Mouse (Mus musculus): ENCODE results near the gene Otud3.

Gene Otud3

DNA sequence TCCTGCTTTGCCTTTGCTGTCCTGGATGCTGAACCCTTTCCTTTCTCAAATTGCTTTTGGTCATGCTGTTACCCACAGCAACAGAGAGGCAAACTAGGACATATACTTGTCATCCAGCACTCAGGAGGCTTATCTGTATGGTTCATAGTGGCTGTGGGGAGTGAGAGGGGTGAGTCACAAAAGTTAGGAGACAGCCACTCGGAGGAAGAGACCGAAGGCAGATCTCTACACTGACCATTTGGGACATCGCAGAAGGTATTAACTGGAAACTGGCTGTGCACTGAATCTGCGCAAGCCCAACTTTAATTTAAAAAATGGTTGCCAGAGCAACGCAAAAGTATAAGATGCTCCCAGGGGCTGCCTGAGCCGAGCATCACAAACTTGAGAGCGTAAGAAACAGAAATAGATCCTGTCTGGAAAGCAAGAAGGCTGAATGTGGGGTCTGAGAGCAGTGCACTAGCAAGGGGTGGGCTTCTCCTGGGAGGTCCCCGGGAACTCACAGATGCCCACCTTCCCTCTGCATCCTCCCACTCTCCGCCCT is 58.6 kb downstream of the Otud3 start:
- no peak for DNase-seq (ENCODE audit: low read depth, low spot score)

DNA sequence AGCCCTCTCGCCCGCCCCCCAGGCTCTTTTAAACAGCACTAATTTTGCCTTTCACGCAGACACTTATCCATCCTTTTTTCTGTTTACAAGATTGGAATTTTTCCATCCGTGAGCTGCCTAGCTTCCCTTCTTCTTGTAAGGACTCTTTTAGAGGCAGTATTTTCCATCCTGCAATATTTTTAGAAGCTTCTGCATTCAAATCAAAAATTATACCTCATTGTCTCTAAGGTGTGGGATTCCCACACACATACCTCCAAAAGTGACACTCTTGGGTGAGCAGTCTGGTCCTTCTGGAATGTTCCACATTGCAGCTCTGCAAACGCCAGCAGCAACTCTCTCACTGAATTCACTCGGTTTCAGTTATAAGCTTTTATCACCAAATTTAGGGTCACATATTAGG is 60.8 kb downstream of the Otud3 start:
- no peak for DNase-seq (ENCODE audit: low read depth, low spot score)

DNA sequence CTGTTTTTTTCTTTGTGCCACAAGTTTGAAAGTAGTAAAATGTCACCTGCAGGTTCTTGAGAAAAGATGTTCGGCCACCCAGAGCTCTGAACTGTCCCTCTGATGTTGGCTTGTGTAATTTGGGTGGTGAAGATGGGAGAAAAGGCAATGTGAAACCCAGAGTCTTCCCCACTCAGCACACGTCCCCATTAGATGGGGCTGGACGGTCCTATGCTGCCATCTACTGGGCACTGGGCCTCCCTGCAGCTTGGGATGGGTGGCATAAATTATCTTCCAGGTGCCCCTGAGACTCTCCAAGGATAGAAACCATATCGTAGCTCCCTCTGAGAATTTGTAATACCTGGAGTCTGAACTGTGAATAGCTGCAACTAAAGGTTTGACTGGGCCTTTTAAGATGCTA is 62.3 kb downstream of the Otud3 start:
- DNase-seq (ENCODE audit: low read depth, low spot score): peak; percentile 11

Measured in c-Kit-negative CD71-positive TER-119-positive erythroid progenitor cells, embryonic 14.5 days (primary cell).